Mouse (Mus musculus) liver, adult 2 months (tissue): Measurements from ENCODE around the gene Slc7a5.

Experiments used
- CTCF ChIP-seq: fragments of 200-500 bp; IDR thresholded peaks from 2 replicates; pipeline ENCODE4 v1.5.1; 2011; ENCODE audit warnings: low read depth, low read length, control low read depth
- POLR2A ChIP-seq: fragments of 200-500 bp; IDR thresholded peaks from 2 replicates; pipeline ENCODE4 v1.6.1; 2011; ENCODE audit warnings: low read length, control low read depth; ENCODE audit not compliant: insufficient read depth; ENCODE audit errors: extremely low read depth

GRCm38 (mm10) chr8:121843184-121843733, 64.2 kb downstream of the Slc7a5 start:
- TF ChIP-seq CTCF (no peak), POLR2A (no peak)
